Mouse (Mus musculus) embryonic fibroblast, embryonic 13.5 days (primary cell): Measurements from ENCODE around the gene Adamts17.

ENCODE experiments used
- CTCF ChIP-seq: IDR thresholded peaks from 2 replicates; pipeline ENCODE4 v1.5.1; 2011; ENCODE audit warnings: mild to moderate bottlenecking, control low read depth, low read length, moderate library complexity, borderline replicate concordance; ENCODE audit not compliant: insufficient read depth
- POLR2A ChIP-seq: IDR thresholded peaks from 2 replicates; pipeline ENCODE4 v1.6.1; 2011; ENCODE audit warnings: low read depth, mild to moderate bottlenecking, control low read depth, low read length, moderate library complexity

DNA sequence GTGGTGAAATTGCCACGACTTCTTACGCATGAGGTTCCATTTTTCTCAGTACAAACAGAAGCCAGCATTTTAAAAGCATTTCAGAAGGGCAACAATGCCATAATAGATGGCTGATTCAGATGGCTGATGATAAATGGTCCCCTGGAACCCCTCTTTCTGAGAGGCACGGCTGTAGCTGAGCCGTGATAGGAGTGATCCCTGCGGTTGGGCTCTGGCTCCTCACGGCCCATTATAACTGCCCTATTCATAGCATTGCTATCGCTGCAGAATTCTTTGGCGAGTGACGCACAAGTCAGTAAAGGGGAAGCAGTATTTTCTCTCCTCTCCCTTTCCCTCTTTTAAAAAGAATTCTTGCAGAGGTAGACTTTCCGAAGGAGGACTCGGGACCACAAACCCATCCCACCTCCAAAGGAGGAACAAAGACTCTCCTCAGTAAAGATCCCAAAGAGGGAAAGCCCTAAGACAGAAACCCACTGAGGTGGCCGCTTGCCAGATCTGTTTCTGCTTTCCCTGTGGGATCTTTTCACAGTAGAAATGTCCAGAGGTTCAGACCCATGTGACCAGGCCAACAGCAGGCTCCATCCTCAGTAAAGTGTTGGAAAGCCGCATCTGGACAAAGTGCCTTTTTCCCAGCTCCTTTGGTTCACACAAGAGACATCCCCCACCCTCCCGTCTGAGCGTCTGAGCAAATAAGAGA, 204.7 kb downstream of the Adamts17 start:
- TF ChIP-seq CTCF (no peak), POLR2A (no peak)
